In genomic region chr13:23279576-23279975, GRCm38 (mm10) we compare ENCODE assay signal across 38 mouse cellular contexts. TPM values are rescaled to one million over a fixed set of nuclear protein-coding genes. Genes with fewer than 3 reads are reported as not detected.
"Had no signal": no experiment of that assay in that cellular context is flagged by ENCODE, and none has a peak within 500 bp of the region (broad histone marks: within the 10 kb centered on the region; RNA-seq: fewer than 3 reads in every experiment).

No protein-coding gene starts in this region.

- ATAC-seq: forebrain, embryonic 13.5 days; forebrain, embryonic 14.5 days; forebrain, embryonic 15.5 days; forebrain, embryonic 16.5 days; forebrain, postnatal 0 days had no signal

- H3K27ac ChIP-seq: embryonic facial prominence, embryonic 10.5 days; embryonic facial prominence, embryonic 12.5 days; embryonic facial prominence, embryonic 13.5 days; embryonic facial prominence, embryonic 15.5 days; forebrain, embryonic 10.5 days; forebrain, embryonic 12.5 days; forebrain, embryonic 13.5 days; forebrain, embryonic 15.5 days; gastrocnemius, adult 2 months; heart, adult 2 months; heart, embryonic 10.5 days had no signal

- H3K9me3 ChIP-seq: embryonic facial prominence, embryonic 10.5 days; embryonic facial prominence, embryonic 12.5 days; embryonic facial prominence, embryonic 13.5 days; embryonic facial prominence, embryonic 15.5 days; forebrain, embryonic 10.5 days; forebrain, embryonic 12.5 days; forebrain, embryonic 13.5 days; forebrain, embryonic 15.5 days; heart, embryonic 10.5 days had no signal

- H3K9ac ChIP-seq: embryonic facial prominence, embryonic 12.5 days; embryonic facial prominence, embryonic 13.5 days; embryonic facial prominence, embryonic 15.5 days; forebrain, embryonic 12.5 days; forebrain, embryonic 13.5 days; forebrain, embryonic 15.5 days; forebrain, postnatal 0 days had no signal

- H3K4me3 ChIP-seq: embryonic facial prominence, embryonic 10.5 days; embryonic facial prominence, embryonic 12.5 days; embryonic facial prominence, embryonic 13.5 days; embryonic facial prominence, embryonic 15.5 days; erythroblast, embryonic 14.5 days; forebrain, embryonic 10.5 days; forebrain, embryonic 12.5 days; forebrain, embryonic 13.5 days; forebrain, embryonic 15.5 days; gastrocnemius, adult 2 months; heart, adult 2 months; heart, embryonic 10.5 days had no signal

- H3K4me2 ChIP-seq: embryonic facial prominence, embryonic 12.5 days; embryonic facial prominence, embryonic 13.5 days; embryonic facial prominence, embryonic 15.5 days; forebrain, embryonic 12.5 days; forebrain, embryonic 13.5 days; forebrain, embryonic 15.5 days had no signal

- H3K36me3 ChIP-seq: embryonic facial prominence, embryonic 10.5 days; embryonic facial prominence, embryonic 12.5 days; embryonic facial prominence, embryonic 13.5 days; embryonic facial prominence, embryonic 15.5 days; forebrain, embryonic 10.5 days; forebrain, embryonic 12.5 days; forebrain, embryonic 15.5 days; heart, embryonic 10.5 days had no signal

- H3K27me3 ChIP-seq: embryonic facial prominence, embryonic 12.5 days; forebrain, embryonic 15.5 days had no signal

- H3K4me1 ChIP-seq: embryonic facial prominence, embryonic 10.5 days; embryonic facial prominence, embryonic 12.5 days; embryonic facial prominence, embryonic 13.5 days; embryonic facial prominence, embryonic 15.5 days; forebrain, embryonic 12.5 days; forebrain, embryonic 13.5 days; forebrain, embryonic 15.5 days; heart, embryonic 10.5 days had no signal

- DNase-seq: cerebellum, adult 9-11 months; cerebellum, postnatal 10 days; cerebellum, postnatal 14 days; cerebellum, postnatal 25 days; cerebellum, postnatal 36 days; embryo, embryonic 11 days; forebrain, postnatal 0 days; gastrocnemius, adult 2 months; gastrocnemius, postnatal 14 days; gastrocnemius, postnatal 25 days; gastrocnemius, postnatal 36 days; heart, adult 11 months; heart, adult 18-20 months; heart, adult 2 months had no signal

RNA-seq across cellular contexts. Expression of gene Vmn1r223, which starts 32.6 kb away (rescaled TPM):
- total RNA-seq: common myeloid progenitor, adult 5-6 weeks; forebrain, postnatal 0 days; gastrocnemius, adult 18-20 months; gastrocnemius, adult 2 months; gastrocnemius, adult 8-10 months; gastrocnemius, postnatal 14 days; gastrocnemius, postnatal 25 days; gastrocnemius, postnatal 36 days; gastrocnemius, postnatal 4 days; granulocyte monocyte progenitor cell, adult 5-6 weeks; heart, adult 18-20 months; heart, adult 2 months; heart, adult 8-10 months had no signal
- polyA plus RNA-seq: cortical plate, adult 2 months; embryonic facial prominence, embryonic 10.5 days; embryonic facial prominence, embryonic 11.5 days; embryonic facial prominence, embryonic 12.5 days; embryonic facial prominence, embryonic 13.5 days; embryonic facial prominence, embryonic 14.5 days; embryonic facial prominence, embryonic 15.5 days; erythroblast, embryonic 14.5 days; forebrain, embryonic 10.5 days; forebrain, embryonic 11.5 days; forebrain, embryonic 12.5 days; forebrain, embryonic 13.5 days; forebrain, embryonic 14.5 days; forebrain, embryonic 15.5 days; forebrain, embryonic 16.5 days; forebrain, postnatal 0 days; frontal cortex, adult 2 months; gonadal fat pad, adult 2 months; heart, adult 2 months; heart, embryonic 10.5 days had no signal

RNA-seq across cellular contexts. Expression of gene Vmn1r222, which starts 43.8 kb away (rescaled TPM):
- total RNA-seq: common myeloid progenitor, adult 5-6 weeks; forebrain, postnatal 0 days; gastrocnemius, adult 18-20 months; gastrocnemius, adult 2 months; gastrocnemius, adult 8-10 months; gastrocnemius, postnatal 14 days; gastrocnemius, postnatal 25 days; gastrocnemius, postnatal 36 days; gastrocnemius, postnatal 4 days; granulocyte monocyte progenitor cell, adult 5-6 weeks; heart, adult 18-20 months; heart, adult 2 months; heart, adult 8-10 months had no signal
- polyA plus RNA-seq: cortical plate, adult 2 months; embryonic facial prominence, embryonic 10.5 days; embryonic facial prominence, embryonic 11.5 days; embryonic facial prominence, embryonic 12.5 days; embryonic facial prominence, embryonic 13.5 days; embryonic facial prominence, embryonic 14.5 days; embryonic facial prominence, embryonic 15.5 days; erythroblast, embryonic 14.5 days; forebrain, embryonic 10.5 days; forebrain, embryonic 11.5 days; forebrain, embryonic 12.5 days; forebrain, embryonic 13.5 days; forebrain, embryonic 14.5 days; forebrain, embryonic 15.5 days; forebrain, embryonic 16.5 days; forebrain, postnatal 0 days; frontal cortex, adult 2 months; gonadal fat pad, adult 2 months; heart, adult 2 months; heart, embryonic 10.5 days had no signal
